Mouse (Mus musculus) hindbrain, embryonic 16.5 days (tissue): ENCODE measurements around the gene Numb. TPM values are rescaled to one million over a fixed set of nuclear protein-coding genes. Genes with fewer than 3 reads are reported as not detected.

Source experiments
- ATAC-seq: fragments of 200-750 bp; cut with Nextera tagmentation; 2 replicates; pipeline ENCODE4 v1.8.0; 2017; ENCODE audit warnings: moderate TSS enrichment, moderate library complexity
- H3K27ac ChIP-seq: fragments of 300-500 bp; sonication (generic); 2 replicates; pipeline ENCODE4 v1.5.1; 2014; ENCODE audit warnings: low read depth, mild to moderate bottlenecking, control low read depth, low read length, moderate library complexity
- H3K27me3 ChIP-seq: fragments of 300-500 bp; sonication (generic); replicated peaks from 2 replicates; pipeline ENCODE4 v1.6.1; 2014; ENCODE audit warnings: low read length; ENCODE audit not compliant: control insufficient read depth, insufficient read depth
- H3K36me3 ChIP-seq: fragments of 300-500 bp; sonication (generic); 2 replicates; pipeline ENCODE4 v1.6.1; 2014; ENCODE audit warnings: mild to moderate bottlenecking, low read length, moderate library complexity, mixed read lengths; ENCODE audit not compliant: control insufficient read depth, insufficient read depth
- H3K4me1 ChIP-seq: fragments of 300-500 bp; sonication (generic); 2 replicates; pipeline ENCODE4 v1.6.1; 2014; ENCODE audit warnings: low read depth, low read length; ENCODE audit not compliant: control insufficient read depth, insufficient read depth
- H3K4me2 ChIP-seq: fragments of 300-500 bp; sonication (generic); 2 replicates; pipeline ENCODE4 v1.6.1; 2014; ENCODE audit warnings: mild to moderate bottlenecking, low read length, control low read depth, moderate library complexity
- H3K4me3 ChIP-seq: fragments of 300-500 bp; sonication (generic); 2 replicates; pipeline ENCODE4 v1.5.1; 2014; ENCODE audit warnings: mild to moderate bottlenecking, low read length, control low read depth, moderate library complexity
- H3K9ac ChIP-seq: fragments of 300-500 bp; sonication (generic); 2 replicates; pipeline ENCODE4 v1.6.1; 2014; ENCODE audit warnings: low read depth, mild to moderate bottlenecking, control low read depth, low read length, moderate library complexity
- H3K9me3 ChIP-seq: fragments of 300-500 bp; sonication (generic); 2 replicates; pipeline ENCODE4 v1.6.1; 2014; ENCODE audit warnings: mild to moderate bottlenecking, low read length, moderate library complexity; ENCODE audit not compliant: control insufficient read depth
- WGBS: fragments of 180-500 bp; shearing (Covaris S2); extraction: QIAGEN DNeasy Blood & Tissue Kit; methylation state at CpG from one replicate; pipeline ENCODE4 v1.1.7; 2014; 5-methylcytosine and 5-hydroxymethylcytosine counted together
- polyA plus RNA-seq: library from polyadenylated mRNA; unstranded; fragments of >200 nt; fragmentation: Nextera tagmentation; extraction: Ambion mirVana; gene quantifications from 2 replicates; pipeline ENCODE4 v1.2.1, GENCODE M21; 2015

Gene Numb
- polyA plus RNA-seq, 1 experiment from 2014 or later, result 15.7 TPM

GRCm38 (mm10) chr12:83874597-83874996, 47.1 kb downstream of the Numb start:
- H3K27ac ChIP-seq, result no peak overlapping the region
- H3K9me3 ChIP-seq, result no peaks in the 10 kb centered on the region
- H3K36me3 ChIP-seq, result 0 out of 2 replicates have a peak, but pooled peaks cover 3% of the 10 kb centered on the region
- no peaks in the 10 kb centered on the region for H3K27me3 ChIP-seq
- no peak overlapping the region for H3K4me2 ChIP-seq
- no peaks in the 10 kb centered on the region for H3K4me1 ChIP-seq
- no peak for ATAC-seq
- H3K4me3 ChIP-seq, result no peak overlapping the region
- WGBS, result 89% methylated on average over 4 of the region's 4 CpGs
- H3K9ac ChIP-seq, result no peak overlapping the region

DNA sequence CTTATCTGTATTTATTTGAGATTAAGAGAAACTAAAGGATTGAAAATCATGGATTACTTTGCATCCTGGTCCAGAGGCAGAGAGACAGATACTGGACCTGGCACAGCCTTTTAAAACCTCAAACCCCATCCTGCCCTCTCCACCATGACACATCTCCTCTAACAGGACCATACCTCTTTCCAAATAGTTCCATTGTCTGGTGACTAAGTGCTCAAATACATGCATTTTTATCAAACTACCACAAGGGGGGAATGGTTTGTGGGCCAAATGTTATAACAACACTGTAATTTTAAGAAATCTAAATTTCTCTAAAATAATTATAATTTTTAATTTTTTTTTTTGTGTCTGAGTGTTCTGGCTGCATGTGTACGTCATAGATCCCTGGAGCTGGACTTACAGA, 57.2 kb downstream of the Numb start:
- ATAC-seq, result no peak
- H3K36me3 ChIP-seq, result no peaks in the 10 kb centered on the region
- no peaks in the 10 kb centered on the region for H3K9me3 ChIP-seq
- no peak overlapping the region for H3K27ac ChIP-seq
- H3K27me3 ChIP-seq, result no peaks in the 10 kb centered on the region
- H3K4me2 ChIP-seq, result no peak overlapping the region
- no peak overlapping the region for H3K4me3 ChIP-seq
- no peaks in the 10 kb centered on the region for H3K4me1 ChIP-seq
- 90% methylated on average over 1 of the region's 1 CpGs for WGBS
- no peak overlapping the region for H3K9ac ChIP-seq

DNA sequence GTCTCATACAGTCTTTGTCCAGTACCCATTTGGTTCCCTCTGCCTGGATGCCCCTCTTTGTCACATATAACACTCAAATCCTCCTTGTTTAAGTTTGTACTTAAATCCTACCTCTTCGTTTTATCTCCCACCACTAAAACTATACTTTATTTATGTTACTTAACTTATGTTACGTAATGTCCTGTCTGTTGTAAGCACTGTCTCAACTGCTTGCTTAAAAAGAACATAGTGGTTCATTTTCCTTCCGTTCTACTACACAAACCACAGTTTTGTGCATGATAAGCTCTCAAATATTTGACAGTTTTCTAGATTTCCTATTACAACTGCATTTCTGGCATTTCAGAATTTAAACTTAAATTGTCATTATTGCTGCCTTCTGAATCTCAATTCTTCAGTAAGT, 59.9 kb downstream of the Numb start:
- no peak overlapping the region for H3K27ac ChIP-seq

DNA sequence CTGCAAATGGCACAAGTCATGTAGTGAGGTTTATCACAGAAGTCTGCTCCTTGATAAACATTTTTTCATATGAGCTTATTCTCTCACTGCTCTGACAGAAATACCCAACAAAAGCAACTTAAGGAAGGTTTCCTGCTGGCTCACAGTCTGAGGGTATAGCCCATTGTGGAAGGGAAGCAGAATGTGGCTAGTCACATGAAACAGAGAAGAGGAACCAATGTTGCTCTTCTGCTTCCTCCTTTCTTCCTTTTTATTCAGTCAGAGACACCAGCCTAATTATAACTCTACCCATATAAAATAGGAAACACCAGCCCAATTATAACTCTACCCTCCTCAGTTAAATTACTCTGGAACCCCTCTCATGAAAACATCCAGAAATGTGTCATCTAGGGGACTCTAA, 61.0 kb downstream of the Numb start:
- H3K4me2 ChIP-seq, result no peak overlapping the region
- H3K4me1 ChIP-seq, result no peaks in the 10 kb centered on the region
- no peaks in the 10 kb centered on the region for H3K9me3 ChIP-seq
- no peak overlapping the region for H3K27ac ChIP-seq
- H3K36me3 ChIP-seq, result no peaks in the 10 kb centered on the region
- ATAC-seq, result no peak
- no peak overlapping the region for H3K4me3 ChIP-seq
- no peak overlapping the region for H3K9ac ChIP-seq
- H3K27me3 ChIP-seq, result no peaks in the 10 kb centered on the region

More for the DNA sequence above, 59.9 kb downstream of the Numb start:
- no peak overlapping the region for H3K4me3 ChIP-seq
- no peaks in the 10 kb centered on the region for H3K36me3 ChIP-seq
- no peak for ATAC-seq
- WGBS, result 96% methylated on average over 3 of the region's 3 CpGs
- H3K9me3 ChIP-seq, result no peaks in the 10 kb centered on the region
- no peaks in the 10 kb centered on the region for H3K27me3 ChIP-seq
- H3K9ac ChIP-seq, result no peak overlapping the region
- H3K4me2 ChIP-seq, result no peak overlapping the region
- no peaks in the 10 kb centered on the region for H3K4me1 ChIP-seq

- ATAC-seq, result no peak
Measured at GRCm38 (mm10) chr12:83858052-83858451, 63.7 kb downstream of the Numb start.

GRCm38 (mm10) chr12:83855211-83855610, 66.5 kb downstream of the Numb start:
- Histone ChIP-seq H3K4me1 (no peaks in the 10 kb centered on the region), H3K4me2 (no peak overlapping the region), H3K36me3 (no peaks in the 10 kb centered on the region), H3K27me3 (no peaks in the 10 kb centered on the region), H3K9me3 (no peaks in the 10 kb centered on the region), H3K9ac (no peak overlapping the region), H3K4me3 (no peak overlapping the region), H3K27ac (no peak overlapping the region)
- ATAC-seq, result no peak
- 97% methylated on average over 1 of the region's 1 CpGs for WGBS

More at GRCm38 (mm10) chr12:83858052-83858451, 63.7 kb downstream of the Numb start:
- Histone ChIP-seq H3K9ac (no peak overlapping the region), H3K4me2 (no peak overlapping the region), H3K27ac (no peak overlapping the region), H3K9me3 (no peaks in the 10 kb centered on the region), H3K4me3 (no peak overlapping the region), H3K4me1 (no peaks in the 10 kb centered on the region), H3K36me3 (no peaks in the 10 kb centered on the region), H3K27me3 (no peaks in the 10 kb centered on the region)
- WGBS, result 98% methylated on average over 2 of the region's 2 CpGs

DNA sequence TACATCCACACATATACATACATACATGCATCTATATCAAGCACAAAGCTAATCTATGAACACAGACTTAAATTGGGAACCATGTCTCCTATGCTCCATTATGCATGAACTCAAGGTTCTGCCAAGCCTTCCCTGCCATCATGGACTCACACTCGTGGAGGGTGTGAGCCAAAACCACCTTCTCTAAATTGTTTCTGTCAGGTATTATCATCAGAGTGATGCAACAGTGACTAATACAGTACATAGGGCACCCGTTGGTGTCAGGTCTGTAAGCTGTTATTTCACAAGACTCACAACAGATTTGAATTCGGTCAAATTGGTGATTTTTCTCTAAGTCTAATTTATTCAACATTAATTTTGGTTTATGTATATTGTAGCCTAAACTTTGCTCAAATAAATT, 67.5 kb downstream of the Numb start:
- no peak overlapping the region for H3K9ac ChIP-seq
- H3K4me1 ChIP-seq, result no peaks in the 10 kb centered on the region
- H3K4me2 ChIP-seq, result no peak overlapping the region
- no peaks in the 10 kb centered on the region for H3K36me3 ChIP-seq
- no peaks in the 10 kb centered on the region for H3K27me3 ChIP-seq
- no peak for ATAC-seq
- no peak overlapping the region for H3K4me3 ChIP-seq
- 85% methylated on average over 3 of the region's 3 CpGs for WGBS
- H3K27ac ChIP-seq, result no peak overlapping the region
- H3K9me3 ChIP-seq, result no peaks in the 10 kb centered on the region

- Histone ChIP-seq H3K36me3 (no peaks in the 10 kb centered on the region), H3K9me3 (no peaks in the 10 kb centered on the region), H3K9ac (no peak overlapping the region), H3K4me3 (no peak overlapping the region), H3K27ac (no peak overlapping the region), H3K4me2 (no peak overlapping the region), H3K27me3 (no peaks in the 10 kb centered on the region), H3K4me1 (no peaks in the 10 kb centered on the region)
- ATAC-seq, result no peak
- 56% methylated on average over 5 of the region's 5 CpGs for WGBS
Measured at GRCm38 (mm10) chr12:83852512-83853213, 69.1 kb downstream of the Numb start.

DNA sequence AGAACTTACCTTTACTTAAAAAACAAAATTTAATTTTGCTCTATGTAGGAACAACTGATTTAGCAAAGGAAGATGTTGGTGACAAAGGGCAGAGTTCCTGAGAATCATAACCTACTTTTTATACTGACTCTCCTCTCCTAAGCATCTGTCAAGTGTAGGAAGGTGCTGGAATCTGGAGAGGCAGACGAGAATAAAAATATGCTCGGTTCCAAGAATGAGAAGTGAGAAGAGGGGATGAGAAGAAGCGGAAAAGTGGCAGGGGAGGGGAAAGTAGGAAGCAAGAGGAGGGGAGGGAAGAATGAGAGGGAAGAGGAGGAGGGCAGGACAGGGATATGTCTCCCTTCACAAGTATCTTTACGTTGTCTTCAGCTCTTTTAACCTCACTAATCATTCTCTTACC, 71.4 kb downstream of the Numb start:
- H3K27ac ChIP-seq, result no peak overlapping the region
- no peak overlapping the region for H3K4me3 ChIP-seq
- H3K36me3 ChIP-seq, result no peaks in the 10 kb centered on the region
- WGBS, result 68% methylated on average over 4 of the region's 4 CpGs
- no peaks in the 10 kb centered on the region for H3K9me3 ChIP-seq
- no peaks in the 10 kb centered on the region for H3K4me1 ChIP-seq
- no peak overlapping the region for H3K4me2 ChIP-seq
- ATAC-seq, result no peak
- H3K27me3 ChIP-seq, result no peaks in the 10 kb centered on the region
- H3K9ac ChIP-seq, result no peak overlapping the region
